ENCODE assay signal across 8 mouse cellular contexts in the genomic region with DNA sequence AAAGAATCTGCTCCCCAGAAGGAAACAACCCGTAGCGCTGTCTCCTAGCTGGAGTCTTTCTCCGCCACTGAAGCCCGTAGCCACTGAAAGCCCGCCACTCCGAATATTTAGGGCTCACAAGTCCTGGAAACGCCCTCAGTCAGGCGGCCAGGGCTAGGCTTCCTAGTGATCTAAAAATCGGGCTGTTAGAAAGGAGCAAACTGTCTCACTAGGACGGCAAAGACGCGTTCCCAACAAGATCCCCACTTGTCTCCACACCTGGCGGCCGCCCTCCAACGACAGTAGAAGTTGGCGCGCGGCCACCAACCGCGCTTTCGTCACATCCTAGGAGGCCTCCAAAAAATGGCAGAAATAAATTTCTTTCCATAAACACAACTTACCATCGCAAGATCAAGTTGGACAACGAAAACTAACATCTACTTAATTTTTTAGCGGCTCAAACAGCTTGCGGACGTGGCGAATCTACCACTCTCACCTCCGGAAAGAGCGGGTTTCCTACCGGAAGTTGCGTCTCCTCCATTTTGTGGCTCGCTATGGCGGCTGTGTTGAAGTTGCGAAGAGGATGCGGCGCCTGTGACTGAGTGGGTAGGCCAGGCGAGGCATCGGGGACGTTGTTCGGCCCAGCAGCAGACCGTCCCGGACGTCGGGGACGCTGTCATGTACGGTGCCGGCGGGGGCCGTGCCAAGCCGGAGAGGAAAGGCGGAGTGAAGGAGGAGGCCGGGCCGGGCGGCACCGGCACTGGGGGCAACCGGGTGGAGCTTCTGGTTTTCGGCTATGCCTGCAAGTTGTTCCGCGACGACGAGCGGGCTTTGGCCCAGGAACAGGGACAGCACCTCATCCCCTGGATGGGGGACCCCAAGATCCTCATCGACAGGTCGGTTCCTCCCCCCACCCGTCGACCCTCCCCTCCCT. TPM values are rescaled to one million over a fixed set of nuclear protein-coding genes. Genes with fewer than 3 reads are reported as not detected.
A peak's percentile ranks its signal among the peaks of the same experiment; 100 is the strongest.
DNase-seq lines count a peak whose midpoint lies in the region; ATAC-seq and TF ChIP-seq lines count a peak whose summit lies in the region.

A gene (plus strand): TSS at position 500 of the 913 bp plus-strand sequence.

- TF ChIP-seq EP300 in ES-Bruce4 (IDR thresholded peaks at IDR 0.05; ENCODE audit: insufficient read depth, low read depth, low read length): no peak

- H3K9ac ChIP-seq in ES-Bruce4 (ENCODE audit: low read depth, poor library complexity, severe bottlenecking): peak within 1 kb of the TSS; percentile 94
- peak within 1 kb of the TSS; percentile 78 for H3K9ac ChIP-seq in forebrain, embryonic 15.5 days (replicated peaks)

- no peak for TF ChIP-seq CTCF in ES-Bruce4 (IDR thresholded peaks at IDR 0.05; ENCODE audit: low read depth, low read length)
- no peak for TF ChIP-seq CTCF in lung, adult 2 months (IDR thresholded peaks at IDR 0.05; ENCODE audit: insufficient read depth, low read length)

- peak within 1 kb of the TSS; percentile 96 for H3K4me2 ChIP-seq in forebrain, embryonic 15.5 days (replicated peaks)

- peak within 1 kb of the TSS; percentile 94 for H3K4me3 ChIP-seq in ES-Bruce4 (ENCODE audit: low read depth, low read length)
- peak within 1 kb of the TSS; percentile 82 for H3K4me3 ChIP-seq in forebrain, embryonic 15.5 days
- peak within 1 kb of the TSS; percentile 100 for H3K4me3 ChIP-seq in lung, adult 2 months (replicated peaks; ENCODE audit: extremely low read depth, low read depth, low read length)

- WGBS in forebrain, embryonic 15.5 days: under 1% methylated on average over 66 of the region's 66 CpGs
- WGBS in lung, adult 2 months: under 1% methylated on average over 66 of the region's 66 CpGs

- H3K4me1 ChIP-seq in ES-Bruce4 (ENCODE audit: control insufficient read depth, insufficient read depth, low read length): no peaks in the 10 kb centered on the region
- H3K4me1 ChIP-seq in forebrain, embryonic 15.5 days: peaks cover 25% of the 10 kb centered on the region
- peaks cover 10% of the 10 kb centered on the region for H3K4me1 ChIP-seq in lung, adult 2 months (ENCODE audit: control insufficient read depth, insufficient read depth, low read length)

- intact Hi-C loops in heart, postnatal 25 days (cut with DNase I): loop anchor here (5.0 kb wide), 2 partner anchors 81 to 84 kb away; a partner anchor contains a TSS

- no peaks in the 10 kb centered on the region for H3K27me3 ChIP-seq in ES-Bruce4 (ENCODE audit: control insufficient read depth, insufficient read depth, low read length, poor library complexity, severe bottlenecking)
- no peaks in the 10 kb centered on the region for H3K27me3 ChIP-seq in forebrain, embryonic 15.5 days

- peaks cover 11% of the 10 kb centered on the region for H3K36me3 ChIP-seq in ES-Bruce4 (ENCODE audit: control insufficient read depth, insufficient read depth, low read length, poor library complexity, severe bottlenecking)
- H3K36me3 ChIP-seq in forebrain, embryonic 15.5 days: peaks cover 21% of the 10 kb centered on the region

- DNase-seq in heart, postnatal 25 days (ENCODE audit: low spot score): peak; percentile 60
- peak; percentile 69 to 88 for DNase-seq in layer of hippocampus, adult 18-20 months (ENCODE audit: low spot score in 2 of 2)
- peak; percentile 87 for DNase-seq in lung, adult 2 months
- peak; percentile 53 to 73 for DNase-seq in thymus, adult 18-20 months

- H3K27ac ChIP-seq in ES-Bruce4 (ENCODE audit: insufficient read depth, low read length): 0 out of 2 replicates have a peak within 1 kb of the TSS, but pooled peaks have one; percentile 14
- peak within 1 kb of the TSS; percentile 81 for H3K27ac ChIP-seq in forebrain, embryonic 15.5 days (replicated peaks)

- ATAC-seq in cerebellum, adult (ENCODE audit: insufficient number of reproducible peaks, low FRiP score, low TSS enrichment): peak; percentile 36; the same call in 1 of the 2 replicates
- peak; percentile 81 for ATAC-seq in forebrain, embryonic 15.5 days (replicated peaks)
- peak; percentile 87 for ATAC-seq in neutrophil, adult 5-6 weeks (ENCODE audit: extremely low read depth, insufficient number of reproducible peaks, low FRiP score, poor library complexity, severe bottlenecking)

- TF ChIP-seq POLR2A in ES-Bruce4 (IDR thresholded peaks at IDR 0.05; ENCODE audit: insufficient read depth, low read length): peak; percentile 25
- TF ChIP-seq POLR2A in lung, adult 2 months (IDR thresholded peaks at IDR 0.05; ENCODE audit: borderline replicate concordance, extremely low read depth, low read depth, low read length): peak; percentile 50; the same call in 1 of the 2 replicates

- no peaks in the 10 kb centered on the region for H3K9me3 ChIP-seq in ES-Bruce4 (replicated peaks; ENCODE audit: control insufficient read depth, insufficient read depth, low read length, poor library complexity, severe bottlenecking)
- H3K9me3 ChIP-seq in forebrain, embryonic 15.5 days: no peaks in the 10 kb centered on the region

RNA-seq across cellular contexts. Expression of the gene that starts here (rescaled TPM):
- polyA plus RNA-seq in ES-Bruce4 (2011; ENCODE audit: insufficient read depth, insufficient read length, low read depth, missing spikeins): 67.0 and 72.7 TPM in 2 replicates
- polyA plus RNA-seq in forebrain, embryonic 15.5 days (2015; fragmentation: Nextera tagmentation; extraction: Ambion mirVana): 61.0 and 61.7 TPM in 2 replicates
- 10 to 100 TPM; 30.3 to 33.7 TPM for total RNA-seq in heart, postnatal 25 days (2021)
- 100 to 1,000 TPM; 102 to 119 TPM for total RNA-seq in layer of hippocampus, adult 18-20 months (2021)
- polyA plus RNA-seq in lung, adult 2 months (2012; rRNA removed): 74.8 and 83.4 TPM in 2 replicates
- total RNA-seq in neutrophil, adult 5-6 weeks (2017): 153 and 154 TPM in 2 replicates

Comparison
In these comparisons a context has a peak if more than half of its experiments do, and no peak if none do; other contexts are left out.
1. Peak in every context shown above with its lines: DNase-seq, ATAC-seq, H3K4me3 ChIP-seq and H3K27ac ChIP-seq.
2. ATAC-seq: peak in every context shown above with its lines; median percentile 87 in neutrophil, adult 5-6 weeks; 81 in forebrain, embryonic 15.5 days; 36 in cerebellum, adult.